Mouse (Mus musculus) bone marrow macrophage, adult 2 months (primary cell): ENCODE measurements at regions not wholly inside any gene's neighbourhood (a gene's known extent, or its start where the extent isn't known, plus 50 kb on each side); places are given as distances from the start of the nearest gene placed in this dataset.

Experiments
- CTCF ChIP-seq: IDR thresholded peaks from 2 replicates; pipeline ENCODE4 v1.5.1; 2012; ENCODE audit warnings: low read depth, mild to moderate bottlenecking, low read length, moderate library complexity
- POLR2A ChIP-seq: IDR thresholded peaks from 2 replicates; pipeline ENCODE4 v1.6.1; 2012; ENCODE audit warnings: mild to moderate bottlenecking, low read depth, low read length, borderline replicate concordance

DNA sequence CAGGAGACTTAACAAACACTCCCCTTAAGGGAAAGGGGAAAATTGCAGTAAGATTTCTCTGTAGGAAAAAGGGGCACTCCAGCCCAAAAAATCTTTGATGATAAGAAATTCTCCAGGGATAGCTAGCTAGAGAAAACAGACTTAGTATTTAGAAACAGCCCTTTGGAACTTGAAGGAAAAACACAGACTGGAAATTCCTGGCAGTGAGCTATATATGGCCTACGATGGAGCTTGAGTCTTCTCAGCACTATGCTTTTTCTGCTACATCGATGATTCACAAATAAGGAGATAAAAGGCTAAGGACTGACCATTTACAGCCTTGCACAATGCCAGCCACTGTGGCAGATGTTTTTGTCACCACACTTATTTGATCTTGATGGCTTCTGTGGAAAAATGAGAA is 768.1 kb downstream of the Crisp4 start:
- TF ChIP-seq POLR2A (no peak), CTCF (no peak)
